Mouse (Mus musculus) megakaryocyte, embryonic 14.5 days (primary cell): ENCODE measurements around the gene Ptcra.

Experiments
- FLI1 ChIP-seq: IDR thresholded peaks from 2 replicates; pipeline ENCODE4 v1.6.1; 2012; ENCODE audit warnings: low read length, inconsistent platforms, mixed read lengths
- GATA1 ChIP-seq: IDR thresholded peaks from 3 replicates; pipeline ENCODE4 v1.6.1; 2012; ENCODE audit warnings: mixed read lengths, low read length, inconsistent platforms, borderline replicate concordance

DNA sequence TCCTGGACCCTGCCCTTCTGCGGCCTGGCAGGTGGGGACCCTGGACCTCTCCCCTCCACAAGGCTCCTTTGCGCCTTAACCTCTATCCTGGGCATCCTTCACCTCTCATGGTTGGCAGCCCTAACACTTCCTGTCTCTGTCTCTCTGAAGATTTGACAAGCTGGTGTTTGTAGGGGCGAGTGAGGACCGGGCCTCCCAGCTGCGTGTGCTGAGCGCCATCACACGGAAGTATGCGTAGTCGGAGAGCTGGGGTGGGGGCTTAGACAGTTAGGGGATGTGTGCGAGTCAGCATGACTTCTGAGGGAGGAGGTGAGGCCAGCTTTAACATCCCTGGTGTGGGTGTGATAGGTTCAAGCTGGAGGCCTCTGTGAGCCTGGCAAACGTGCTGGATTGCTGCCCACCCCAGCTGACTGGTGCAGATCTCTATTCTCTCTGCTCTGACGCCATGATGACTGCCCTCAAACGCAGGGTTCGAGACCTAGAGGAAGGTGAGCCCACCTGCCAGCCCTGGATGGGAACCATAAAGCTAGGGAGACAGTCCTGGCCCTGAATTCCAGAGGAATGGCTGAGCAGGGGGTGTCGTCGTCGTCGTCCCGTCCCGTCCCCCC is 38.9 kb downstream of the Ptcra start:
- no peak for TF ChIP-seq GATA1
- TF ChIP-seq FLI1 = no peak
